Mouse (Mus musculus) cortical plate, adult 2 months (tissue): ENCODE measurements around the gene Mtap. TPM values are rescaled to one million over a fixed set of nuclear protein-coding genes. Genes with fewer than 3 reads are reported as not detected.

Source experiments
- H3K27ac ChIP-seq: fragments of 200-500 bp; 2 replicates; pipeline ENCODE4 v1.5.1; 2012; ENCODE audit warnings: low read length, control low read depth, inconsistent platforms; ENCODE audit not compliant: insufficient read depth
- H3K4me1 ChIP-seq: fragments of 200-500 bp; 2 replicates; pipeline ENCODE4 v1.6.1; 2011; ENCODE audit warnings: low read length; ENCODE audit not compliant: control insufficient read depth, insufficient read depth
- H3K4me3 ChIP-seq: fragments of 200-500 bp; 2 replicates; pipeline ENCODE4 v1.5.1; 2011; ENCODE audit warnings: mild to moderate bottlenecking, low read length, control low read depth; ENCODE audit not compliant: insufficient read depth
- CTCF ChIP-seq: fragments of 200-500 bp; IDR thresholded peaks from 2 replicates; pipeline ENCODE4 v1.5.1; 2011; ENCODE audit warnings: mild to moderate bottlenecking, control low read depth, low read length; ENCODE audit not compliant: insufficient read depth; ENCODE audit errors: extremely low read depth
- POLR2A ChIP-seq: fragments of 200-500 bp; IDR thresholded peaks from 2 replicates; pipeline ENCODE4 v1.6.1; 2011; ENCODE audit warnings: mild to moderate bottlenecking, low read length, control low read depth; ENCODE audit not compliant: insufficient read depth; ENCODE audit errors: extremely low read depth
- polyA plus RNA-seq: library from polyadenylated mRNA; depleted of rRNA; stranded (reverse); fragments of >200 nt; gene quantifications from 2 replicates; pipeline ENCODE4 v1.2.3, GENCODE M21; 2012

Mtap gene
- polyA plus RNA-seq, 1 experiment, result 6.5 TPM

DNA sequence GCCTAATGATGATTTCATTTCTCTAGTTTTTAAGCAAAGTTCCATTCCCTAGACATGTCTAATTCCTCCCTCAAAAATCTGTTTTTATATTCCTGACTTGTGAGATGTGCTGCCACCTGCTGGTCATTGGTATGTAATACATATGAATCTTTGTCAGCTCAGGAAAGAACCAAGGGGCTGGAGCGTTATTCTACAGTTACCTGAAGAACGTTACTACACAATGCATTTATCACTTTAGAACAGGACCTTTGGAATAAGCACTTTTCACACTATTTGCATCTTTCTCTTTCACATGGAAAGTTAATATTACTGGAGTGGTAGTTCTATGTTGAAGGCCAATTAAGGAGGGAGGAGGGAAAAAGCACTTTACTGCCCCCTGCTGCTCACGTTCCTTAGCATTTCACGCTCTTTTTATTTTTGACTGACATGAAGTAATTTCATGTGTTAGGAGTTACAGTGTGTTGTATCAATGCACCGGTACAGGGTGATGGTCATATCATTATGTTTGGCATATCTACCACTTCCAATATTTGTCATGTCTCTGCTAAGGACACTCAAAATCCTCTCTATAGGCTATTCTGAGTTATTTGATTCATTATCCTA is 7.5 kb upstream of the Mtap start:
- TF ChIP-seq CTCF (peak; percentile 44; the same call in 1 of the 2 replicates), POLR2A (no peak)
- Histone ChIP-seq H3K4me1 (no peaks in the 10 kb centered on the region), H3K4me3 (0 out of 2 replicates have a peak overlapping the region, but pooled peaks have one; percentile 23), H3K27ac (no peak overlapping the region)

DNA sequence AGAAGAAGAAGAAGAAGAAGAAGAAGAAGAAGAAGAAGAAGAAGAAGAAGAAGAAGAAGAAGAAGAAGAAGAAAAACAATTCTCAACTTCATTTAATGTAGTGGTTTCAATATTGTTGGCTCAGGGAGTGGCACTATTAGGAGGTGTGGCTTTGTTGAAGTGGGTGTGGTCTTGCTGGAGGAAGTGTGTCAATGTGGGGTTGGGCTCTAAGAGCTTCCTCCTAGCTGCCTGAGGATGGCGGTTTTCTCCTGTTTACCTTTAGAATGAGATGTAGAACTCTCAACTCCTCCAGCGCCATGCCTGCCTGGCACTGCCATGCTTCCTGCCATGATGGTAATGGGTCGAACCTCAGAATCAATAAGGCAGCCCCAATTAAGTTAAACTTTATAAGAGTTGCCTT is 5.1 kb upstream of the Mtap start:
- Histone ChIP-seq H3K27ac (no peak overlapping the region), H3K4me1 (no peaks in the 10 kb centered on the region), H3K4me3 (no peak overlapping the region)
- TF ChIP-seq POLR2A (no peak), CTCF (no peak)

DNA sequence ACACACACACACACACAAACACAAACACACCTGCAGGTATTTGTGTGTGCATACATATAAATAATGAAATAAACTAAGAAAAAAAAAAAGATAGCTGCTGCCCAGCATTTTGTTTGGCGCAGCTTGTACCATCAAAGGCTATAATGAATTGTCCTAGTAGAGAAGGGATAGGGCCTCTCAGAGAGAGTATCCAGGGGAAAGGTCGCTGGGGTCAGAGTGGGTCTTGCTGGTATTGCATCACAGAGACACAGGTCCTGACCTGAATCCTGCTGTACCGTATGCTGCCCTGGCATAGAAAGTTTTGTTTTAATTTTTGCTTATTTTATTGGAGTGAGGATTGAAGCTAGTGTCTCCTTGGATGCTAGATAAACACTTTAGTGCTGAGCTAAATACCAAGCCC is 566 bp upstream of the Mtap start:
- Histone ChIP-seq H3K4me1 (no peaks in the 10 kb centered on the region), H3K27ac (no peak overlapping the region), H3K4me3 (no peak overlapping the region; the same call in 1 of the 2 replicates)
- TF ChIP-seq CTCF (no peak), POLR2A (no peak)

DNA sequence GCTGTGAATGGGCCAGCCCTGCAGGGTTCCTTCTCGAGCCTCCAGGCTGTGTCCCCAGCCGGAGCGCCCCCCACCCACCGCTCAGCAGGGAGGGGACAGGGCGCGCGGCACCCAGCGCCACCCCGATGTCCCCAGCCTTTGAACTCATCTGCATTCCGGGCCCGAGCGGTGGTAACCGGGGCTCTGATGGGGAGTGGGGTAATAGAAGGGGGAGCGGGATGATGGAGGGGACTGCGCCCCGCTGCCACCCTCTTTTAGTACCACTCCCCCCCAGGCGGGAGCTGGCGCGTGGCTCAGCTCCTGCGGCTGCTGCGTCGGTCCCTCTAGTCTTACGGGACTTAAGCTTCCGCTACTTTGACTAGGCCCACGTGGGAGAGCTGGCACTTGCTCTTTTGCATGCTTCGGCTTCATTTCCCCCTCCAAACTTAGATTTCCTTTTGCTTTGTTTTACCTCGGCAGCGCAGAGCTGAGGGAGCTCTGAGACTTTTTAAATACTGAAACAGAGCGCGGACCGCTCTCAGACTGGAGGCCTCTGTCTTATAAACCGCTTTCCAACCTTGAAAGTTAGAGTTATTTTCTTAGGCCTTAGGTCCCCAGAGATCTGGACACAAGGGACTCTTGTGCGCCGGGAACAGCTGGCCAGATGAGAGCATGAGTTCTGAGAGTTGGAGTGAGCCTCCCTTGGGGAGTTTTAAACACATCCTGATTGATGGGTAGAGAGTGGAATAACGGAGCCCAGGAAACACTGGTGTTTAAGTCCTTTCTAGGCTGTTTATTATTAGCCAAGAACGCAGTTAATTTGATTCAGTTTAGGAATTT is 829 bp downstream of the Mtap start:
- TF ChIP-seq CTCF, result no peak
- TF ChIP-seq POLR2A, result no peak
- Histone ChIP-seq H3K4me1 (no peaks in the 10 kb centered on the region), H3K4me3 (peak overlapping the region; percentile 65), H3K27ac (no peak overlapping the region)

DNA sequence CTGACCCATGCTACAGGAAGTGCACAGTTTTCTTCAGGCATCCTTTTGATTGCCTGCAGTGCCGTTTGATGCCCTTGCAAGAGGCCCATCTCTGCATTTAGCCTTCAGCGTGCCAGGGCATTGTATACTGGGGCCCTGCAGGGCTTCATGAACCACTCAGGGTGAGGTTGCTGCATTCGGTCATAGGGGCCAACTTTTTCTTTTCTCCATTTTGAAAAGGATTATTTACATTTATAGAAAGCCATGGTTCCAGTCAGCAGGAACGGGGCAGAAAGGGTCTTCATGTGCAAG is 1.4 kb downstream of the Mtap start:
- TF ChIP-seq POLR2A (no peak), CTCF (no peak)
- Histone ChIP-seq H3K27ac (no peak overlapping the region), H3K4me3 (peak overlapping the region; percentile 65; the same call in 1 of the 2 replicates)

DNA sequence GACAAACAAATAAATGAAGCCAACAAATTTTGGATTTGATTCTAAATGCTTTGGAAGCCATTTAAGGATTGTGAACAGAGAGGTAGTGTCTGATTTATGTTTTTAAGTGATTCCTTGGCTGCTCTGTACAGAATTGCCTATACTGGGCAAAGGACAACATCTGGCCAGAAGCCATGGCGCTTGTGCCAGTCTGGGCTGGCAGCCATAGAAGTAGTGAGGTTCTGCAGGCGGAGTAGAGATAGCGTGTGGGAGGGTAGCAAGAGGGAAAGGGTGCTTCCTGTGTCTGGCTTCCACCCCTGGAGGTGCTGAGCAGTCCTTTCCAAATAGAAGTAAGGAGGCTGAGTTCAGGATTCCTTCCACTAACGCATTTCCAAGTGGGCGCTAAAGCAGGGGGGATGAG is 3.9 kb downstream of the Mtap start:
- H3K4me3 ChIP-seq, result no peak overlapping the region
- no peak for TF ChIP-seq CTCF
- no peak for TF ChIP-seq POLR2A
- H3K4me1 ChIP-seq, result no peaks in the 10 kb centered on the region
- H3K27ac ChIP-seq, result no peak overlapping the region

More for the DNA sequence above, 1.4 kb downstream of the Mtap start:
- H3K4me1 ChIP-seq, result no peaks in the 10 kb centered on the region

DNA sequence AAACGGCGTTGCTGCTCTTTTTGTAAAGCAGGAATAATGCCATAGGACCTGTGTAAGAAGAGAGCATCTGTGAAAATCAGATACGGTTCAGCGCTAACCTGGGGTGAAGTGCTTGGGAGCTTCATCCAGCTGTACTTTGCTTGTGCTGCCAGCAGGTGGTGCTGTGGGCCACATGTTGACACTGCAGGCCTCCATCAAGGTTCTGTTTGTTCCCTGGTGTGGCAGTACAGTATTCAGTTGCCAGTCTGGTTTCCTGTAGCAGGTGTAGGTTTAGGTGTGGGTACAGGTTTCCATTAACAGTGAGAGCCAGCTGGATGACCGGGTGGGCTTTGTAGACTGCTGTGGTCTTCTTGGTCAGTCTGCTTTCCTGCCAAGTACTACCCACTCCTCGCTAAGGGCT is 8.5 kb downstream of the Mtap start:
- Histone ChIP-seq H3K27ac (no peak overlapping the region), H3K4me3 (no peak overlapping the region)
- TF ChIP-seq CTCF (peak; percentile 91), POLR2A (no peak)

DNA sequence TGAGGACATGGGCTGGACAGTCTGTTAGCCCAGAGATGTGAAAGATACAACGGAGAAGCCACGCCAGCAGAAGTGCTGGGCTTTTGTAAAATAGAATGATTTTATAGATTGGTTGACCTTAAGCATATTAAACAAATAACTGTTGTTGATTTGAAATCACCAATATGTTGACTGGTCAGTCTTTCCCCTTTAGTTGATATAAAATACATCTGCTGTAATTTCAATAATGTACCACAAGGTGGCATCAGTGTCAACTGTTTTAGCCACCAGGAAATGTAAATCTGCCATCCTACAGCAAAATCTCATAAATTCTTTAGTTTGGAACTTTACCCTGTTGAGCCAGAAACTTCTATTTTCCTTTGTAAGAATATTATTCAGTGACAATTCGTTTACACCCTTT is 9.4 kb downstream of the Mtap start:
- no peak overlapping the region for H3K4me3 ChIP-seq
- no peak overlapping the region for H3K27ac ChIP-seq
- H3K4me1 ChIP-seq, result no peaks in the 10 kb centered on the region
- TF ChIP-seq POLR2A (no peak), CTCF (no peak)

More for the DNA sequence above, 8.5 kb downstream of the Mtap start:
- no peaks in the 10 kb centered on the region for H3K4me1 ChIP-seq

DNA sequence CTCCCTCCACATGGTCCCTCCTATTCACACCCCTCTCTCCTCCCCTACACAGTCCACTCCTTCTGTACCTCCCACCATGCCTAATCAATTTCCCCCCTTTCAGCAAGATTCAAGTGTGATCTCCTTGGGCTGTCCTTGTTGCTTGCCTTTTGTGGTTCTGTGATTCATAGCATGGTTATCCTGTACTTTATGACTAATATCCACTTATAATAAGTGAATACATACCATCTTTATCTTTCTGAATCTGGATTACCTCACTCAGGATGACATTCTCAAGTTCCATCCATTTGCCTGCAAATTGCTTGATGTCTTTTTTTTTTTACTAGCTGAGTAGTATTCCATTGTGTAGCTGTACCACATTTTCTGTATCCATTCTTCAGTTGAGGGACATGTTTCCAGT is 12.3 kb downstream of the Mtap start:
- TF ChIP-seq CTCF (no peak), POLR2A (no peak)
- H3K27ac ChIP-seq, result no peak overlapping the region

DNA sequence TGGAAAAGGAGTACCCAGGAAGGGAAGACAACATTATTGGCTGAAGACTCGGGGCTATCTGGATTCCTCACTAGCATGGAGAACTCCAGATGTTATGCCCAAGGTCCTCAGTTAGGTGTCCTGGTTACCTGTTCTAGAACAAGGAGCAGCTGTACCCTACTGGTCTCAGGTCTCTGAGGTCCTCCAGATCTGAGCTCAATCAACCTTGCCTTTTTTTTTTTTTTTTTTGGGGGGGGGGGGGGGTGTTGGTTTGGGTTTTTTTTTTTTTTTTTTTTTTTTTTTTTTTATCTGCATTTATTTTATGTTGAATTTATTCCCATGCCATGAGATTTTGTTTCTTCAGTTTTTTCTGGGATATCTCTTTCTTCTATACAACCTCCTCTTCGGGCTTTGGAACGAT is 24.5 kb downstream of the Mtap start:
- H3K4me1 ChIP-seq, result no peaks in the 10 kb centered on the region
- no peak for TF ChIP-seq CTCF
- no peak for TF ChIP-seq POLR2A
- H3K4me3 ChIP-seq, result no peak overlapping the region
- H3K27ac ChIP-seq, result no peak overlapping the region

More for the DNA sequence above, 12.3 kb downstream of the Mtap start:
- Histone ChIP-seq H3K4me1 (no peaks in the 10 kb centered on the region), H3K4me3 (no peak overlapping the region)

DNA sequence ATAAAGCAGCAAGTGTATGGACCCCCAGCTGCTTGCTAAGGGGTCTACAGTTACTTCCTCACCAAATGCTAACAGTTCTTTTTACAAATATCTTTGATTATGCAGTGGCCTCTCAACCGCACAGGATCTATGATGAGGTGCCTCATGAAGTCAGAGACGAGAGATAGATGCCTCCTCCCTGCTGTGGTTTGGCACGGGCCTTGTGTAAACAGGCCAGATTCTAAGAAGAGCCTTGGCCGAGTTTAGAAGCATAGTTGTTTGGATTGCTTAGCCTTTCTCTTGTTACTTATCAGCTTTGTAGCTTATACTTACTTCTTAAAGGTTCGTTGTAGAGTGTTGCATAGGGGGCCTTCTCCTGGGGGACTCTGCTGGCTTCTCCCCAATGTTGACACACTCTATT is 25.6 kb downstream of the Mtap start:
- Histone ChIP-seq H3K4me1 (no peaks in the 10 kb centered on the region), H3K4me3 (no peak overlapping the region), H3K27ac (no peak overlapping the region)
- TF ChIP-seq CTCF, result no peak
- no peak for TF ChIP-seq POLR2A
